Mouse (Mus musculus) embryonic facial prominence, embryonic 13.5 days (tissue): ENCODE results near the gene Car9. TPM values are rescaled to one million over a fixed set of nuclear protein-coding genes. Genes with fewer than 3 reads are reported as not detected.

Experiments used
- ATAC-seq: fragments of 200-750 bp; cut with Nextera tagmentation; 2 replicates; pipeline ENCODE4 v1.8.0; 2017; ENCODE audit warnings: low read depth; ENCODE audit not compliant: insufficient number of reproducible peaks, insufficient read depth, low FRiP score, low TSS enrichment
- H3K27ac ChIP-seq: fragments of 300-500 bp; sonication (generic); 2 replicates; pipeline ENCODE4 v1.5.1; 2015; ENCODE audit warnings: moderate library complexity, mild to moderate bottlenecking, inconsistent platforms
- H3K27me3 ChIP-seq: fragments of 300-500 bp; sonication (generic); 2 replicates; pipeline ENCODE4 v1.6.1; 2015; ENCODE audit warnings: mild to moderate bottlenecking, inconsistent platforms
- H3K36me3 ChIP-seq: fragments of 300-500 bp; sonication (generic); 2 replicates; pipeline ENCODE4 v1.6.1; 2015; ENCODE audit warnings: mild to moderate bottlenecking, inconsistent platforms
- H3K4me1 ChIP-seq: fragments of 300-500 bp; sonication (generic); 2 replicates; pipeline ENCODE4 v1.6.1; 2015; ENCODE audit warnings: inconsistent platforms
- H3K4me2 ChIP-seq: fragments of 300-500 bp; sonication (generic); 2 replicates; pipeline ENCODE4 v1.6.1; 2015; ENCODE audit warnings: moderate library complexity, mild to moderate bottlenecking, inconsistent platforms
- H3K4me3 ChIP-seq: fragments of 300-500 bp; sonication (generic); 2 replicates; pipeline ENCODE4 v1.5.1; 2015; ENCODE audit warnings: mild to moderate bottlenecking, inconsistent platforms
- H3K9ac ChIP-seq: fragments of 300-500 bp; sonication (generic); 2 replicates; pipeline ENCODE4 v1.6.1; 2015; ENCODE audit warnings: mild to moderate bottlenecking, inconsistent platforms
- H3K9me3 ChIP-seq: fragments of 300-500 bp; sonication (generic); 2 replicates; pipeline ENCODE4 v1.6.1; 2016; ENCODE audit warnings: inconsistent platforms
- WGBS: fragments of 180-500 bp; shearing (Covaris S2); methylation state at CpG from one replicate; pipeline ENCODE4 v1.1.7; 2015; ENCODE audit warnings: mixed read lengths; 5-methylcytosine and 5-hydroxymethylcytosine counted together
- polyA plus RNA-seq: library from polyadenylated mRNA; unstranded; fragments of >200 nt; fragmentation: Nextera tagmentation; extraction: Ambion mirVana; gene quantifications from 2 replicates; pipeline ENCODE4 v1.2.1, GENCODE M21; 2015

The Car9 gene
- polyA plus RNA-seq, 1 experiment from 2014 or later: 1.5 TPM

- 63% methylated on average over 6 of the region's 6 CpGs for WGBS
- no peaks in the 10 kb centered on the region for H3K27me3 ChIP-seq
- no peaks in the 10 kb centered on the region for H3K9me3 ChIP-seq
- no peak overlapping the region for H3K4me3 ChIP-seq
- H3K9ac ChIP-seq: no peak overlapping the region
- no peak overlapping the region for H3K4me2 ChIP-seq
- no peak overlapping the region for H3K27ac ChIP-seq
- peaks cover 22% of the 10 kb centered on the region for H3K36me3 ChIP-seq
- no peak for ATAC-seq
- peaks cover 51% of the 10 kb centered on the region for H3K4me1 ChIP-seq
These were observed 10.2 kb upstream of the Car9 start for GRCm38 (mm10) chr4:43496587-43496986.

GRCm38 (mm10) chr4:43497405-43497804 is 9.4 kb upstream of the Car9 start:
- Histone ChIP-seq H3K4me3 (0 out of 2 replicates have a peak overlapping the region, but pooled peaks have one; percentile 65), H3K36me3 (peaks cover 22% of the 10 kb centered on the region), H3K9ac (no peak overlapping the region), H3K4me2 (peak overlapping the region; percentile 77), H3K4me1 (peaks cover 51% of the 10 kb centered on the region), H3K27ac (no peak overlapping the region), H3K27me3 (no peaks in the 10 kb centered on the region), H3K9me3 (no peaks in the 10 kb centered on the region)
- no peak for ATAC-seq
- WGBS: 90% methylated on average over 8 of the region's 8 CpGs

GRCm38 (mm10) chr4:43497946-43498345 is 8.8 kb upstream of the Car9 start:
- no peaks in the 10 kb centered on the region for H3K27me3 ChIP-seq
- H3K36me3 ChIP-seq: peaks cover 22% of the 10 kb centered on the region
- H3K9ac ChIP-seq: peak overlapping the region; percentile 80
- peak overlapping the region; percentile 77 for H3K4me2 ChIP-seq
- WGBS: 66% methylated on average over 4 of the region's 4 CpGs
- H3K4me3 ChIP-seq: peak overlapping the region; percentile 65
- H3K9me3 ChIP-seq: no peaks in the 10 kb centered on the region
- no peak for ATAC-seq
- H3K4me1 ChIP-seq: peaks cover 51% of the 10 kb centered on the region
- no peak overlapping the region for H3K27ac ChIP-seq

DNA sequence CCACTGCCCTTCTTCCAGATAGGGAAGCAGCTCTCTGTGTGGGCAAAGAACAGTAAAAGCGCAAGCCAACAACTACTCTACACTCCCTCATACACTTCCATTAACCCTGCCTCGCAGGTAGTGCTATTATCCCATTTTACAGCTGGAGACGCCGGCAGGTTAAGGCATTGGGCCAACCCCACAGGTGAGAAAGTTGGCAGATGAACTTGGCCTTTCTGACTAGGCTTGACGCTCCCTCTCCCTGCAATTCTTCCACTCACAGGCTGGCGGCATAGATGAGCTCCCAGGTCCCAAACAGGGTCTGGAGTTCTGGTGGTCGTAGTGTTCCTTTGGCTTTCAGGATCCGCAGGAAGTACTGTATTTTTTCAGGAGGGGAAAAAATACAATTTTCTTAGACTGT is 7.8 kb upstream of the Car9 start:
- H3K27ac ChIP-seq: peak overlapping the region; percentile 45
- WGBS: 13% methylated on average over 8 of the region's 8 CpGs
- peak overlapping the region; percentile 65 for H3K4me3 ChIP-seq
- H3K9ac ChIP-seq: peak overlapping the region; percentile 80
- no peaks in the 10 kb centered on the region for H3K9me3 ChIP-seq
- peaks cover 51% of the 10 kb centered on the region for H3K4me1 ChIP-seq
- H3K4me2 ChIP-seq: peak overlapping the region; percentile 77
- no peak for ATAC-seq
- peaks cover 22% of the 10 kb centered on the region for H3K36me3 ChIP-seq
- H3K27me3 ChIP-seq: no peaks in the 10 kb centered on the region

DNA sequence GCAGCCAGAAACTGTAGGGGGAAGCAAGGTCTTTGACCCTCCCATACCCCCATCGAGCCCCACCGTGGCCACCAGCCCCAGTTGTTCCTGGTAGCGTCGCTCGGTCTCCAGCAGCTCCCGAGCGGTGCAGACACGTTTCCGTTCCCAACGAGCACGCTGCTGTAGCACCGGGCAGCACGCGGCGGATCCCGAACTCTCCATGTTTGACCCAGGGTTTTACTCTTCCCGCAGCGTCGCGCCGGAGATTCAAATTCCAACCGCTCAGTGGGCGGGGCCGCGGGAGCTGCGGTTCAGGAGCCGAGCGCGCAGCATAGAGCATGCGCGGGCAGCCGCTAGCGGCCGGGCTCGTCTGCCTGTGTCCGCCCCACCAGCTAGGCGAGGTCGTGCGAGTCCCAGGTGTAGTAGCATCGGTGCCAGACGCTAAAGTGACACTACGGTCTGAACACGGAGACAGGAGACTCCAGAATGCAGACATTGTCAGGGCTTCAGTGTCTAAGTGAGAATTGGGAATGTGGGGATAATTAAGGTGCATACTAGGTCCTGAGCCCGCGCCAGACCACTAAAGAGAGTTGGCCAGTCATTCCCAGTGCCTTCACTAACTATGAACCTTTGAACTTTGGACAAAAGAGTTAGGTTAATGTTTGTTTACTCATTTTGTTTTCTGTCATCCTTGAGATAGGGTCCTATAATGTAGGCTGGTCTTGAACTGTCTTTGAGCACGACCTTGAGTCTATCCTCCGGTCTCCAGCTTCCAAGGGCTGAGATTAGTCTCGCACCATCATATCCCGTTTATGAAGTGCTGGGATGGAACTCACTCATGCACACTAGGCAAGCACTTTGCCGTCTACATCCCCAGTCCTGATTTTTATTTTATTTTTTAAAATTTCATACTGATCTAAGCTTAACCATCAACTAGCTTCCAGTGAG is 7.1 kb upstream of the Car9 start, which contains the start of gene Arhgef39:
Gene Arhgef39 (minus strand): TSS at position 289 of the 927 bp plus-strand sequence.
- Histone ChIP-seq H3K4me2 (peak within 1 kb of the TSS; percentile 77), H3K27me3 (no peaks in the 10 kb centered on the region), H3K4me1 (peaks cover 46% of the 10 kb centered on the region), H3K36me3 (peaks cover 22% of the 10 kb centered on the region), H3K27ac (peak within 1 kb of the TSS; percentile 45), H3K4me3 (peak within 1 kb of the TSS; percentile 65), H3K9ac (peak within 1 kb of the TSS; percentile 80), H3K9me3 (no peaks in the 10 kb centered on the region)
- peak; percentile 78 for ATAC-seq
- 6% methylated on average over 50 of the region's 50 CpGs for WGBS

DNA sequence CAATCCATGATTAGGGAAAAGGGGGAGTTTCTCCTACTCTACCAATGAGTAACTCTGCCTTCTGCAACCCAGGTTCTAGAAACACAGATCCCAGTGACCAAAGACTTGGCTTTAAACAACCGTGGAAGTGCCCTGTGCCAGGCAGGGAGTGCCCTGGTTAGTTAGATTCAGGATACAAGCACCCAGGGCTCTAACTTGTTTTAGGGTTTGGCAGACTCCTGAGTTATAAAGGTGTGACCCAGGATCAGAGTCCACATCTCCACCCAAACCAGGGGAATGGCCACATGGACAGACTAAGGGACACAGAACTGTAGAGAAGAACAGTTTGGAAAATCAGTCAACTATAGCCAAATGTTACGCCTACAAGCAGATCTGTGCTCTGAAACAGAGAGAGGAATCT is 3.7 kb upstream of the Car9 start:
- Histone ChIP-seq H3K4me2 (no peak overlapping the region), H3K9ac (no peak overlapping the region), H3K27me3 (peaks cover 13% of the 10 kb centered on the region), H3K4me3 (no peak overlapping the region), H3K27ac (no peak overlapping the region), H3K4me1 (peaks cover 37% of the 10 kb centered on the region), H3K36me3 (no peaks in the 10 kb centered on the region), H3K9me3 (no peaks in the 10 kb centered on the region)
- WGBS: 70% methylated on average over 2 of the region's 2 CpGs
- ATAC-seq: no peak

- H3K9me3 ChIP-seq: no peaks in the 10 kb centered on the region
- H3K27ac ChIP-seq: no peak overlapping the region
- H3K27me3 ChIP-seq: peaks cover 13% of the 10 kb centered on the region
- WGBS: 80% methylated on average over 6 of the region's 6 CpGs
- H3K4me1 ChIP-seq: peaks cover 35% of the 10 kb centered on the region
- ATAC-seq: no peak
- H3K4me3 ChIP-seq: no peak overlapping the region
- no peak overlapping the region for H3K9ac ChIP-seq
- H3K36me3 ChIP-seq: no peaks in the 10 kb centered on the region
- no peak overlapping the region for H3K4me2 ChIP-seq
These were observed 3.3 kb upstream of the Car9 start for GRCm38 (mm10) chr4:43503506-43503905.

GRCm38 (mm10) chr4:43504269-43504668 is 2.5 kb upstream of the Car9 start:
- Histone ChIP-seq H3K9me3 (no peaks in the 10 kb centered on the region), H3K36me3 (no peaks in the 10 kb centered on the region), H3K9ac (no peak overlapping the region), H3K4me3 (no peak overlapping the region), H3K4me2 (no peak overlapping the region), H3K4me1 (peaks cover 35% of the 10 kb centered on the region), H3K27ac (no peak overlapping the region), H3K27me3 (peaks cover 21% of the 10 kb centered on the region)
- WGBS: 83% methylated on average over 4 of the region's 4 CpGs
- no peak for ATAC-seq

DNA sequence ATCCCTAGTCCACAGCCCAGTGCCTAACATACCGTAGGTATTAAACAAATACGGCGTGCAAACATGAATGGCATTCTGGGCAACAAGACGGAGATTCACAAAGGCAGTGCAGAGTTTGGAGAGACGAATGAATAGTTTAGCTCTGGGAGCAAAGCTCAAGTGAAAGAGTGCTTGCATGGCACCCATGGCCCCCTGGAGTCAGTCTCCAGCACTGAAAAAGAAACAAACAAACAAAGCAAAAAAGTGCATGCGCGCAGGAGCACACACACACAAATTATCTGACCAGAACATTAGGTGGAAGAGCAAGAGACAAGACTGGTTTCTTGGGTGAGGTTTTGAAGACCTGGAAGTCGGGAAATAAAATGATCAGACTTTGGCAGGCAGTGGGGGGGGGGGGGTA is 692 bp upstream of the Car9 start:
- H3K4me2 ChIP-seq: no peak overlapping the region
- H3K27me3 ChIP-seq: peaks cover 24% of the 10 kb centered on the region
- no peak overlapping the region for H3K4me3 ChIP-seq
- peaks cover 32% of the 10 kb centered on the region for H3K4me1 ChIP-seq
- no peaks in the 10 kb centered on the region for H3K36me3 ChIP-seq
- H3K9ac ChIP-seq: no peak overlapping the region
- H3K27ac ChIP-seq: no peak overlapping the region
- no peaks in the 10 kb centered on the region for H3K9me3 ChIP-seq
- 81% methylated on average over 8 of the region's 8 CpGs for whole genome bisulfite sequencing
- ATAC-seq: no peak

DNA sequence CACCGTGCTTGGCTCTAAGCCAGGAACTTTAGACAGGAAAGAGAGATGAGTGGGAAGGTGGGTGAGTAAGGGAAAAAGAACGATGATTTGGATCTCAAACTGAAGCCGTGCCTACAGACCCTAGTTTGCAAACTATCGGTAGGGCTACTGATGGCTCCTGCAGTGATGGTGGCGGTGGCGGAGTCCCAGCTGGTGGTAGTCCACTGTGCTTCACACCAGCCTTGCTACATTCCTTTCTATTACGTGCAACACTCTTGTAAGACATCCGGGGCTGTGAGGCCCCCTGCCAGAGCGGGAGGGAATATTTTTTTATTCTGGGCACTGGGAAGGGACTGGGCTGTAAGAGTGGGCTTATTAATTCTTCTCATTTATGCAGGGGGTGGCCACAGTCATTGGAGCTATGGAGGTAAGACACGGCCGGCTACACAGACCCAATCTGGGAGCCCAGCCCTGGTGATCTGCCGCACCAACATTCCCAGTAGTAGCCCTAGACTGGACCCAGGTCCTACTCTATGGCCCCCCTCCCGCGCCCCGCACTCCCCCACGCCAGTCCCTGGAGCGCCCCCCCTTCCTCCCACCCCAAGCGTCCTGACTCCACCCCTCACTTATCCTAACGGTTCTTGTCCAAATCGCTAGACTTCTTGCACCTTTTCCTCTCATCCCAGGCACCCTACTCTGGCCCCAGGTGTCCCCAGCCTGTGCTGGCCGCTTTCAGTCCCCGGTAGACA is 1.3 kb downstream of the Car9 start:
- Histone ChIP-seq H3K36me3 (no peaks in the 10 kb centered on the region), H3K27me3 (peaks cover 24% of the 10 kb centered on the region), H3K27ac (no peak overlapping the region), H3K4me3 (peak overlapping the region; percentile 49), H3K4me2 (peak overlapping the region; percentile 76), H3K4me1 (peaks cover 35% of the 10 kb centered on the region), H3K9me3 (no peaks in the 10 kb centered on the region), H3K9ac (peak overlapping the region; percentile 75)
- 0 out of 2 replicates have a peak, but pooled peaks have one; percentile 28 for ATAC-seq
- 10% methylated on average over 22 of the region's 22 CpGs for WGBS

DNA sequence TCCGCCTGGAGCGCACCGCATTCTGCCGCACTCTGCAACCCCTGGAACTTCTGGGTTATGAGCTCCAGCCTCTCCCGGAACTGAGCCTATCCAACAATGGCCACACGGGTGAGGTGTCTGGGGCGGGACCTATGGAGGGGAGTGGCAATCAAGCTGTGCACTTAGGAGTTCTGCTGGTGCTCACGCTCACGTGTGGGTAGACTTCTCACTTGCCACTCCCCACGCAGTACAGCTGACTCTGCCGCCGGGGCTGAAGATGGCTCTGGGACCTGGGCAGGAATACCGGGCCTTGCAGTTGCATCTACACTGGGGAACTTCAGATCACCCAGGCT is 1.9 kb downstream of the Car9 start:
- H3K4me2 ChIP-seq: peak overlapping the region; percentile 76
- peak overlapping the region; percentile 49 for H3K4me3 ChIP-seq
- peak; percentile 69; the same call in 1 of the 2 replicates for ATAC-seq
- WGBS: 6% methylated on average over 13 of the region's 13 CpGs
- H3K27me3 ChIP-seq: peaks cover 24% of the 10 kb centered on the region
- no peaks in the 10 kb centered on the region for H3K9me3 ChIP-seq
- no peaks in the 10 kb centered on the region for H3K36me3 ChIP-seq
- peak overlapping the region; percentile 75 for H3K9ac ChIP-seq
- no peak overlapping the region for H3K27ac ChIP-seq
- H3K4me1 ChIP-seq: peaks cover 35% of the 10 kb centered on the region
